ENCODE assay signal across 12 mouse cellular contexts in genomic region chr11:96295092-96295835, GRCm38 (mm10). TPM values are rescaled to one million over a fixed set of nuclear protein-coding genes. Genes with fewer than 3 reads are reported as not detected.
DNase-seq lines count a peak whose midpoint lies in the region; ATAC-seq and TF ChIP-seq lines count a peak whose summit lies in the region.
"Had no signal": no experiment of that assay in that cellular context is flagged by ENCODE, and none has a peak within 500 bp of the region (broad histone marks: within the 10 kb centered on the region; RNA-seq: fewer than 3 reads in every experiment).

No protein-coding gene starts in this region.

- no peak overlapping the region for H3K9ac ChIP-seq in heart, embryonic 15.5 days
- H3K9ac ChIP-seq in kidney, embryonic 15.5 days, result peak overlapping the region; percentile 96
- peak overlapping the region; percentile 100 for H3K9ac ChIP-seq in neural tube, embryonic 12.5 days
- H3K9ac ChIP-seq: forebrain, embryonic 12.5 days had no signal

- peaks cover 14% of the 10 kb centered on the region for H3K4me1 ChIP-seq in heart, embryonic 15.5 days (replicated peaks)
- no peaks in the 10 kb centered on the region for H3K4me1 ChIP-seq in embryonic fibroblast, embryonic 13.5 days (ENCODE audit: control insufficient read depth, insufficient read depth, low read length)
- peaks cover 60% of the 10 kb centered on the region for H3K4me1 ChIP-seq in kidney, embryonic 15.5 days
- peaks cover 28% of the 10 kb centered on the region for H3K4me1 ChIP-seq in neural tube, embryonic 12.5 days

- peaks cover 100% of the 10 kb centered on the region for H3K27me3 ChIP-seq in heart, embryonic 15.5 days
- no peaks in the 10 kb centered on the region for H3K27me3 ChIP-seq in kidney, embryonic 15.5 days
- no peaks in the 10 kb centered on the region for H3K27me3 ChIP-seq in neural tube, embryonic 12.5 days (replicated peaks)

- WGBS in heart, embryonic 15.5 days, result 2% methylated on average over 30 of the region's 30 CpGs
- 1% methylated on average over 30 of the region's 30 CpGs for WGBS in kidney, embryonic 15.5 days
- under 1% methylated on average over 30 of the region's 30 CpGs for WGBS in neural tube, embryonic 12.5 days

- H3K4me3 ChIP-seq in heart, embryonic 15.5 days, result peak overlapping the region; percentile 12; the same call in 1 of the 2 replicates
- peak overlapping the region; percentile 58 for H3K4me3 ChIP-seq in embryonic fibroblast, embryonic 13.5 days (ENCODE audit: insufficient read depth, low read length)
- peak overlapping the region; percentile 80 for H3K4me3 ChIP-seq in kidney, embryonic 15.5 days (replicated peaks)
- H3K4me3 ChIP-seq in neural tube, embryonic 12.5 days, result peak overlapping the region; percentile 99
- H3K4me3 ChIP-seq: forebrain, embryonic 12.5 days had no signal

- H3K4me2 ChIP-seq in heart, embryonic 15.5 days, result peak overlapping the region; percentile 18; the same call in 1 of the 2 replicates
- H3K4me2 ChIP-seq in kidney, embryonic 15.5 days, result peak overlapping the region; percentile 90
- H3K4me2 ChIP-seq in neural tube, embryonic 12.5 days (replicated peaks), result peak overlapping the region; percentile 100
- H3K4me2 ChIP-seq: forebrain, embryonic 12.5 days had no signal

- H3K36me3 ChIP-seq in heart, embryonic 15.5 days, result no peaks in the 10 kb centered on the region
- H3K36me3 ChIP-seq in kidney, embryonic 15.5 days, result no peaks in the 10 kb centered on the region
- no peaks in the 10 kb centered on the region for H3K36me3 ChIP-seq in neural tube, embryonic 12.5 days
- H3K36me3 ChIP-seq: forebrain, embryonic 12.5 days had no signal

- no peaks in the 10 kb centered on the region for H3K9me3 ChIP-seq in heart, embryonic 15.5 days (replicated peaks)
- no peaks in the 10 kb centered on the region for H3K9me3 ChIP-seq in kidney, embryonic 15.5 days (replicated peaks)
- H3K9me3 ChIP-seq in neural tube, embryonic 12.5 days, result no peaks in the 10 kb centered on the region
- H3K9me3 ChIP-seq: forebrain, embryonic 12.5 days had no signal

- no peak for TF ChIP-seq POLR2A in embryonic fibroblast, embryonic 13.5 days (IDR thresholded peaks at IDR 0.05; ENCODE audit: low read depth, low read length)

- H3K27ac ChIP-seq in heart, embryonic 15.5 days, result no peak overlapping the region
- H3K27ac ChIP-seq in embryonic fibroblast, embryonic 13.5 days (ENCODE audit: insufficient read depth, low read length), result peak overlapping the region; percentile 57; the same call in 1 of the 2 replicates
- H3K27ac ChIP-seq in kidney, embryonic 15.5 days, result peak overlapping the region; percentile 100
- H3K27ac ChIP-seq in neural tube, embryonic 12.5 days, result peak overlapping the region; percentile 99
- H3K27ac ChIP-seq: forebrain, embryonic 12.5 days had no signal

- no peak for ATAC-seq in heart, embryonic 15.5 days (replicated peaks; ENCODE audit: insufficient number of reproducible peaks, insufficient read depth, low FRiP score, low read depth)
- peak; percentile 26; the same call in 1 of the 2 replicates for ATAC-seq in kidney, embryonic 15.5 days (replicated peaks; ENCODE audit: low FRiP score)
- ATAC-seq in neural tube, embryonic 12.5 days (ENCODE audit: low FRiP score, low read depth), result no peak

- TF ChIP-seq CTCF in embryonic fibroblast, embryonic 13.5 days (IDR thresholded peaks at IDR 0.05; ENCODE audit: borderline replicate concordance, insufficient read depth, low read length), result no peak

- intact Hi-C loops in heart, postnatal 10 days (cut with DNase I), result loop anchor here (2.0 kb wide), 1 partner anchor 16 kb away; no protein-coding TSS in a partner anchor

- DNase-seq in heart, postnatal 10 days, result no peak
- no peak for DNase-seq in spleen, adult 18-20 months
- no peak for DNase-seq in thymus, adult 18-20 months
- no peak for DNase-seq in thymus, postnatal 10 days (ENCODE audit: low spot score in 2 of 2)

RNA-seq across cellular contexts. Expression of gene Hoxb6, which starts 3.0 kb away (rescaled TPM):
- polyA plus RNA-seq in heart, embryonic 15.5 days (2015; fragmentation: Nextera tagmentation; extraction: Ambion mirVana), result 0.49 and 1.2 TPM in 2 replicates
- not detected for total RNA-seq in heart, postnatal 10 days (2021)
- 9.6 and 14.1 TPM in 2 replicates for polyA plus RNA-seq in embryonic fibroblast, embryonic 13.5 days (2011; ENCODE audit: insufficient read length, low read depth, missing spikeins)
- polyA plus RNA-seq in kidney, embryonic 15.5 days (2015; fragmentation: Nextera tagmentation; extraction: Ambion mirVana), result 47.1 and 49.1 TPM in 2 replicates
- 145 and 151 TPM in 2 replicates for polyA plus RNA-seq in neural tube, embryonic 12.5 days (2016; fragmentation: Nextera tagmentation; extraction: Ambion mirVana)
- total RNA-seq: heart, postnatal 14 days; megakaryocyte-erythroid progenitor cell, adult 5-6 weeks had no signal
- polyA plus RNA-seq: forebrain, embryonic 12.5 days had no signal

RNA-seq across cellular contexts. Expression of gene Hoxb5, which starts 7.9 kb away (rescaled TPM):
- polyA plus RNA-seq in heart, embryonic 15.5 days (2015; fragmentation: Nextera tagmentation; extraction: Ambion mirVana), result 1.4 and 3.3 TPM in 2 replicates
- under 1 TPM; 0.45 to 0.62 TPM for total RNA-seq in heart, postnatal 10 days (2021)
- 4.1 and 5.9 TPM in 2 replicates for polyA plus RNA-seq in embryonic fibroblast, embryonic 13.5 days (2011; ENCODE audit: insufficient read length, low read depth, missing spikeins)
- polyA plus RNA-seq in kidney, embryonic 15.5 days (2015; fragmentation: Nextera tagmentation; extraction: Ambion mirVana), result 18.8 and 20.2 TPM in 2 replicates
- 79.2 and 94.7 TPM in 2 replicates for polyA plus RNA-seq in neural tube, embryonic 12.5 days (2016; fragmentation: Nextera tagmentation; extraction: Ambion mirVana)
- total RNA-seq: megakaryocyte-erythroid progenitor cell, adult 5-6 weeks had no signal
- polyA plus RNA-seq: forebrain, embryonic 12.5 days had no signal

RNA-seq across cellular contexts. Expression of gene Hoxb7, which starts 8.8 kb away (rescaled TPM):
- 0.25 and 0.32 TPM in 2 replicates for polyA plus RNA-seq in heart, embryonic 15.5 days (2015; fragmentation: Nextera tagmentation; extraction: Ambion mirVana)
- not detected for total RNA-seq in heart, postnatal 10 days (2021)
- 13.1 and 22.5 TPM in 2 replicates for polyA plus RNA-seq in embryonic fibroblast, embryonic 13.5 days (2011; ENCODE audit: insufficient read length, low read depth, missing spikeins)
- 58.5 and 62.7 TPM in 2 replicates for polyA plus RNA-seq in kidney, embryonic 15.5 days (2015; fragmentation: Nextera tagmentation; extraction: Ambion mirVana)
- 97.1 and 101 TPM in 2 replicates for polyA plus RNA-seq in neural tube, embryonic 12.5 days (2016; fragmentation: Nextera tagmentation; extraction: Ambion mirVana)
- total RNA-seq: heart, postnatal 14 days; megakaryocyte-erythroid progenitor cell, adult 5-6 weeks had no signal
- polyA plus RNA-seq: forebrain, embryonic 12.5 days; testis, adult 2 months had no signal

RNA-seq across cellular contexts. Expression of gene Hoxb8, which starts 13.6 kb away (rescaled TPM):
- 0.08 TPM in 1 of 2 replicates, not detected in the other for polyA plus RNA-seq in heart, embryonic 15.5 days (2015; fragmentation: Nextera tagmentation; extraction: Ambion mirVana)
- total RNA-seq in heart, postnatal 10 days (2021), result not detected
- 11.7 and 20.1 TPM in 2 replicates for polyA plus RNA-seq in embryonic fibroblast, embryonic 13.5 days (2011; ENCODE audit: insufficient read length, low read depth, missing spikeins)
- 8.9 and 9.8 TPM in 2 replicates for polyA plus RNA-seq in kidney, embryonic 15.5 days (2015; fragmentation: Nextera tagmentation; extraction: Ambion mirVana)
- 35.7 and 53.3 TPM in 2 replicates for polyA plus RNA-seq in neural tube, embryonic 12.5 days (2016; fragmentation: Nextera tagmentation; extraction: Ambion mirVana)
- total RNA-seq: heart, postnatal 14 days; megakaryocyte-erythroid progenitor cell, adult 5-6 weeks had no signal
- polyA plus RNA-seq: forebrain, embryonic 12.5 days had no signal

RNA-seq across cellular contexts. Expression of gene Hoxb4, which starts 22.8 kb away (rescaled TPM):
- polyA plus RNA-seq in heart, embryonic 15.5 days (2015; fragmentation: Nextera tagmentation; extraction: Ambion mirVana), result 0.31 and 0.70 TPM in 2 replicates
- total RNA-seq in heart, postnatal 10 days (2021), result 1 to 10 TPM; 1.1 TPM
- polyA plus RNA-seq in embryonic fibroblast, embryonic 13.5 days (2011; ENCODE audit: insufficient read length, low read depth, missing spikeins), result 8.3 and 10.4 TPM in 2 replicates
- 6.4 and 7.1 TPM in 2 replicates for polyA plus RNA-seq in kidney, embryonic 15.5 days (2015; fragmentation: Nextera tagmentation; extraction: Ambion mirVana)
- 10.2 and 15.1 TPM in 2 replicates for polyA plus RNA-seq in neural tube, embryonic 12.5 days (2016; fragmentation: Nextera tagmentation; extraction: Ambion mirVana)
- polyA plus RNA-seq: forebrain, embryonic 12.5 days had no signal

Comparison
In these comparisons a context has a peak if more than half of its experiments do, and no peak if none do; other contexts are left out.
1. H3K4me2 ChIP-seq: peak in every context shown above with its lines; median percentile 100 in neural tube, embryonic 12.5 days; 90 in kidney, embryonic 15.5 days; 18 in heart, embryonic 15.5 days.
2. H3K4me3 ChIP-seq: peak in every context shown above with its lines; median percentile 99 in neural tube, embryonic 12.5 days; 80 in kidney, embryonic 15.5 days; 58 in embryonic fibroblast, embryonic 13.5 days; 12 in heart, embryonic 15.5 days.
3. RNA of gene Hoxb7, which starts 8.8 kb away (polyA plus RNA-seq): 97.1 to 101 TPM in neural tube, embryonic 12.5 days, 58.5 to 62.7 TPM in kidney, embryonic 15.5 days and 13.1 to 22.5 TPM in embryonic fibroblast, embryonic 13.5 days; 0.25 to 0.32 TPM in heart, embryonic 15.5 days; every median in the first group is over 10 times any median in the second.